Mouse (Mus musculus) intestine, embryonic 16.5 days (tissue): Measurements from ENCODE around the gene Plxna2. TPM values are rescaled to one million over a fixed set of nuclear protein-coding genes. Genes with fewer than 3 reads are reported as not detected.

ENCODE experiments used
- ATAC-seq: fragments of 200-750 bp; cut with Nextera tagmentation; 2 replicates; pipeline ENCODE4 v1.8.0; 2017; ENCODE audit warnings: moderate TSS enrichment, moderate library complexity
- H3K27ac ChIP-seq: fragments of 300-500 bp; sonication (generic); 2 replicates; pipeline ENCODE4 v1.5.1; 2014; ENCODE audit warnings: mild to moderate bottlenecking, low read length
- H3K27me3 ChIP-seq: fragments of 300-500 bp; sonication (generic); replicated peaks from 2 replicates; pipeline ENCODE4 v1.6.1; 2014; ENCODE audit warnings: low read length, control low read depth, mixed read lengths; ENCODE audit not compliant: control insufficient read depth, insufficient read depth
- H3K36me3 ChIP-seq: fragments of 300-500 bp; sonication (generic); 2 replicates; pipeline ENCODE4 v1.6.1; 2014; ENCODE audit warnings: low read length, control low read depth; ENCODE audit not compliant: control insufficient read depth, insufficient read depth
- H3K4me1 ChIP-seq: fragments of 300-500 bp; sonication (generic); 2 replicates; pipeline ENCODE4 v1.6.1; 2014; ENCODE audit warnings: low read length, control low read depth, mixed read lengths; ENCODE audit not compliant: control insufficient read depth, insufficient read depth
- H3K4me2 ChIP-seq: fragments of 300-500 bp; sonication (generic); 2 replicates; pipeline ENCODE4 v1.6.1; 2014; ENCODE audit warnings: low read depth, low read length, control low read depth
- H3K4me3 ChIP-seq: fragments of 300-500 bp; sonication (generic); 2 replicates; pipeline ENCODE4 v1.5.1; 2014; ENCODE audit warnings: mild to moderate bottlenecking, low read length
- H3K9ac ChIP-seq: fragments of 300-500 bp; sonication (generic); 2 replicates; pipeline ENCODE4 v1.6.1; 2014; ENCODE audit warnings: low read depth, low read length
- H3K9me3 ChIP-seq: fragments of 300-500 bp; sonication (generic); 2 replicates; pipeline ENCODE4 v1.6.1; 2016; ENCODE audit warnings: low read length, control low read depth; ENCODE audit not compliant: control insufficient read depth
- WGBS: fragments of 180-500 bp; shearing (Covaris S2); extraction: QIAGEN DNeasy Blood & Tissue Kit; methylation state at CpG from one replicate; pipeline ENCODE4 v1.1.7; 2014; 5-methylcytosine and 5-hydroxymethylcytosine counted together
- polyA plus RNA-seq: library from polyadenylated mRNA; unstranded; fragments of >200 nt; fragmentation: Nextera tagmentation; extraction: Ambion mirVana; gene quantifications from 2 replicates; pipeline ENCODE4 v1.2.1, GENCODE M21; 2015

The Plxna2 gene
- polyA plus RNA-seq, 1 experiment from 2014 or later = 4.3 TPM

GRCm38 (mm10) chr1:194712373-194712772 lies 94.4 kb downstream of the Plxna2 start:
- H3K27me3 ChIP-seq = no peaks in the 10 kb centered on the region
- no peak for ATAC-seq
- WGBS = 22% methylated on average over 2 of the region's 2 CpGs
- H3K4me2 ChIP-seq = no peak overlapping the region
- H3K27ac ChIP-seq = no peak overlapping the region
- no peak overlapping the region for H3K4me3 ChIP-seq
- H3K4me1 ChIP-seq = no peaks in the 10 kb centered on the region
- no peaks in the 10 kb centered on the region for H3K36me3 ChIP-seq
- no peaks in the 10 kb centered on the region for H3K9me3 ChIP-seq
- no peak overlapping the region for H3K9ac ChIP-seq

- peak; percentile 92 for ATAC-seq
- Histone ChIP-seq H3K27ac (no peak overlapping the region), H3K27me3 (no peaks in the 10 kb centered on the region), H3K9me3 (no peaks in the 10 kb centered on the region), H3K4me2 (no peak overlapping the region), H3K4me3 (no peak overlapping the region), H3K4me1 (no peaks in the 10 kb centered on the region), H3K36me3 (no peaks in the 10 kb centered on the region), H3K9ac (no peak overlapping the region)
- 66% methylated on average over 4 of the region's 4 CpGs for WGBS
These were observed 96.4 kb downstream of the Plxna2 start for GRCm38 (mm10) chr1:194714138-194715031.

GRCm38 (mm10) chr1:194717451-194717874 lies 99.4 kb downstream of the Plxna2 start:
- no peak overlapping the region for H3K4me2 ChIP-seq
- H3K9ac ChIP-seq = no peak overlapping the region
- H3K4me1 ChIP-seq = no peaks in the 10 kb centered on the region
- H3K36me3 ChIP-seq = no peaks in the 10 kb centered on the region
- H3K9me3 ChIP-seq = no peaks in the 10 kb centered on the region
- no peaks in the 10 kb centered on the region for H3K27me3 ChIP-seq
- no peak for ATAC-seq
- 68% methylated on average over 1 of the region's 1 CpGs for WGBS
- no peak overlapping the region for H3K4me3 ChIP-seq
- H3K27ac ChIP-seq = no peak overlapping the region

DNA sequence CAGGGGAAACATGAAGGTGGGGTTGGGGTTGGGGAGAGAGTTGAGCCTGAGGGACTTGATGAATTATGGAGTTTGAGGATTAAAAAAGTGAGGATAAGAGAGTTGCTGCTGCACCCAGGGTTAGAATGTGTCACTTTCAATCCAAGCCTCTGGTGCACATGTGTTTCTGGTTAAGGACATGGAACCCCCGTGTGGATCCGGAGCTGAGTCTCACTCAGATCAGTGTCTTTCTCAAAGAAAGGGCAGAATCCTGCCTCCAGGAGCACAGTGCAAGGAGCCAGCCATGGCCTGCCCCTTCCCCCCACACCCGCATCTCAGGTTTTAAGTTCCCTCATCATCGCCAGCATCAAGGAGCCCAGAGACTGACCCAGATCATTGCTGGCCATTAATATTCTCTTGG lies 102.4 kb downstream of the Plxna2 start:
- Histone ChIP-seq H3K4me1 (no peaks in the 10 kb centered on the region), H3K27me3 (no peaks in the 10 kb centered on the region), H3K9me3 (no peaks in the 10 kb centered on the region), H3K36me3 (no peaks in the 10 kb centered on the region), H3K27ac (no peak overlapping the region), H3K4me3 (no peak overlapping the region), H3K4me2 (no peak overlapping the region), H3K9ac (no peak overlapping the region)
- whole genome bisulfite sequencing = 67% methylated on average over 4 of the region's 4 CpGs
- no peak for ATAC-seq

GRCm38 (mm10) chr1:194721260-194721659 lies 103.2 kb downstream of the Plxna2 start:
- H3K9me3 ChIP-seq = no peaks in the 10 kb centered on the region
- ATAC-seq = no peak
- H3K27ac ChIP-seq = no peak overlapping the region
- no peak overlapping the region for H3K9ac ChIP-seq
- no peaks in the 10 kb centered on the region for H3K4me1 ChIP-seq
- WGBS = 77% methylated on average over 2 of the region's 2 CpGs
- no peak overlapping the region for H3K4me3 ChIP-seq
- H3K4me2 ChIP-seq = no peak overlapping the region
- H3K27me3 ChIP-seq = no peaks in the 10 kb centered on the region
- no peaks in the 10 kb centered on the region for H3K36me3 ChIP-seq

- H3K27me3 ChIP-seq = no peaks in the 10 kb centered on the region
- H3K9me3 ChIP-seq = no peaks in the 10 kb centered on the region
- WGBS = 55% methylated on average over 2 of the region's 2 CpGs
- no peaks in the 10 kb centered on the region for H3K4me1 ChIP-seq
- no peak overlapping the region for H3K4me2 ChIP-seq
- H3K9ac ChIP-seq = no peak overlapping the region
- H3K27ac ChIP-seq = no peak overlapping the region
- H3K36me3 ChIP-seq = no peaks in the 10 kb centered on the region
- H3K4me3 ChIP-seq = no peak overlapping the region
- ATAC-seq = peak; percentile 76; the same call in 1 of the 2 replicates
These were observed 104.3 kb downstream of the Plxna2 start for GRCm38 (mm10) chr1:194722329-194722728.

GRCm38 (mm10) chr1:194734836-194735235 lies 116.8 kb downstream of the Plxna2 start:
- Histone ChIP-seq H3K9me3 (no peaks in the 10 kb centered on the region), H3K4me1 (no peaks in the 10 kb centered on the region), H3K27ac (no peak overlapping the region), H3K27me3 (no peaks in the 10 kb centered on the region), H3K36me3 (no peaks in the 10 kb centered on the region), H3K4me2 (no peak overlapping the region), H3K9ac (no peak overlapping the region), H3K4me3 (no peak overlapping the region)
- ATAC-seq = no peak
- 90% methylated on average over 2 of the region's 2 CpGs for WGBS

DNA sequence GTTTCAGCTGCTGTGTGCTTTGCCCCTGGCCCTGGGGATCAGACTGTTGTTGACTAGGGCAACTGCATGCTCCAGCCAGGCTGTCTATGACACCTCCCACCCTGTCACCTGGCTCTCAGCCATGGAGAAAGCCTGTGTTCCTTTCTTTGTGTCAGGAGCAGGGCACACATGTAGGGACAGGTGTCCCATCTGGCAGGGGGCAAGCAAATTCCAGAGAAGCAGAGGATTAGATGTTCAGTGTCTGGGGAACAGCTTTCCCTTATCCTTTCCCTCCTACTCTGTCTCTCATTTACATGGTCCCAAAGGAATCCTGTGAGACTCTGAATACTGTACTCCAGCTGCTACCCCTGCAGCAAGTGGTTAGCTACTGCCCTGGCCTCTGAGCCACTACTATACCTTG lies 121.9 kb downstream of the Plxna2 start:
- Histone ChIP-seq H3K27me3 (no peaks in the 10 kb centered on the region), H3K4me2 (no peak overlapping the region), H3K4me1 (no peaks in the 10 kb centered on the region), H3K9me3 (no peaks in the 10 kb centered on the region), H3K4me3 (no peak overlapping the region), H3K27ac (no peak overlapping the region), H3K36me3 (no peaks in the 10 kb centered on the region), H3K9ac (no peak overlapping the region)
- ATAC-seq = no peak

DNA sequence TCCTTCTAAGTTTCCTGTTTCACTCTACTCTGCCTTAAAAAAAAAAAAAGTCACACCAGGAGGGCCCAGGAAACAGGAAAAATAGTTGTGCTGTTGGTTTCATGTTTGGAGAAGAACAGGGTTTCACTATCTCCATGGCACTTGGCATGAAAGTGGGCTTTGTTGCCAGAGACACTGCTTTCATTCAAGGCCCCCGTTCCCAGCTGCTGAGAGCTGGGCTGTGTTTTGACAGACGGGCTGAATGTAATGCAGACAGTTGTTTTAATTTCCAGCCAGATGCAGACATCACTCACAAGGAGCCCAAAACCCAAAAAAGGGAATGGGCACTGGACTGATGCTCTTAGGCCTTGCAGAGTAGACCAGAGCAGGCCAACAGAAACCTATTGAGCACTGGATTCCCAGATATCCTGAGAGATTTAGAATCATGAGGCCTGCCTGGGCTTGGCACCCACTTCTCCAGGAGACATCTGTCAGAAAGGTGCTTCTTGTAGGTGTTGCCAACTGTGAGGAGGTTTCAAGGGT lies 124.9 kb downstream of the Plxna2 start:
- H3K4me3 ChIP-seq = no peak overlapping the region
- H3K36me3 ChIP-seq = no peaks in the 10 kb centered on the region
- no peaks in the 10 kb centered on the region for H3K27me3 ChIP-seq
- peaks cover 5% of the 10 kb centered on the region; the same call in 1 of the 2 replicates for H3K4me1 ChIP-seq
- no peak overlapping the region for H3K4me2 ChIP-seq
- no peak for ATAC-seq
- no peaks in the 10 kb centered on the region for H3K9me3 ChIP-seq
- H3K27ac ChIP-seq = no peak overlapping the region
- H3K9ac ChIP-seq = no peak overlapping the region
- 41% methylated on average over 2 of the region's 2 CpGs for WGBS
